Mouse (Mus musculus): ENCODE measurements around the gene Tsga8.

Gene Tsga8

GRCm38 (mm10) chrX:83487598-83487997, at the start of gene Tsga8:
Gene Tsga8 (minus strand): TSS chrX:83487924.
- DNase-seq (ENCODE audit: low read depth, low spot score), result no peak

Measured in brain, adult 2 months (tissue).